Mouse (Mus musculus) heart, postnatal 25 days (tissue): ENCODE results near the gene Gzmm. TPM values are rescaled to one million over a fixed set of nuclear protein-coding genes. Genes with fewer than 3 reads are reported as not detected.
"Not testable (repeated sequence)": the region's sequence is repeated elsewhere in the genome, so short reads cannot be mapped to it uniquely, and the experiment has no call there.

Experiments used
- DNase-seq: peaks from one replicate; pipeline ENCODE4 v3.0.0; 2022; ENCODE audit warnings: low spot score
- intact Hi-C: fragments of 180-260 bp; cut with DNase I; formaldehyde crosslinking; loops from one replicate; pipeline ENCODE4 v1.15.1; 2025
- total RNA-seq, 2 experiments: library from RNA; stranded (reverse); gene quantifications; 2 replicates each; pipeline ENCODE4 v1.2.3; 2021

Gene Gzmm
- total RNA-seq, 2 experiments from 2014 or later: 6.0 to 7.2 TPM

DNA sequence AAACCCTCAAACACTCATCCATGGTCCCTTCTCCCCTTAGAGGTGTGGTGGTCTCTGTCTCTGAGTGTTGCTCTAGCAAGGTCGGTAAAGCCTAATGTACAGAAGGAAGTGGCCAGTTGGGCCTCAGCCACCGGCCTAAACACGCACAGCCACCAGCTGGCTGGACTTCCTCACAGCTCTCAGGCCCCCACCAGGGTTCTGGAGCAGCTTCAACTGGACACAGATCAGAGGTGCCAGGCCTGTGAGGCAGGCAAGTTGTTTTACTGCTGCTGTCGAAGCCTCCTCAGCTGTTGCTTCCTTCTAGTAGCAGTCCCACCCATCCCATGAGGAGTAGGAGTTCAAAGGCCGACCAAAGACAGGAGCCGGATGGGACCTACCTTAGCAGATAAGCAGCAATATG, 9.1 kb downstream of the Gzmm start:
- no peak for DNase-seq
- intact Hi-C loops: no loop called here

GRCm38 (mm10) chr10:79698459-79698858, 9.6 kb downstream of the Gzmm start:
- no peak for DNase-seq
- intact Hi-C loops: no loop called here

DNA sequence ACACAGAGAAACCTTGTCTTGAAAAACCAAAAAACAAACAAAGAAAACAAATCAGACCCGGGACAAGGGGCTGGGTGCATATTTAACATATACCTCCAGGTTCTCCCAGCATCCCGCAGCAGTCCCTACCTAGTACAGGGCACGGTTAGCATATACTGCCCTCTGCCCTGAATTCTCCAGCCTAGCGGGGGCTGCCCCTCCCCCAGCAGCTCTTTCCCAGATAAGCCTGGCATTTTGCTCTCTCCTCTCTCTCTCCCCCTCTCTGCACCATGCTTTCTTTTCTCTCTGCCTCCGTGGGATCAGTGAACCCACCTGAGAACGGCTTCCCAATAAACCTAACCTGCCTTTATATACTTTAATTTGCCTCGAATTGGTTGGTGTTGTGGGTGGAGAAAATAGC, 11.9 kb downstream of the Gzmm start:
- intact Hi-C loops: no loop called here
- no peak for DNase-seq

GRCm38 (mm10) chr10:79701443-79702129, 12.8 kb downstream of the Gzmm start:
- peak; percentile 61 for DNase-seq
- intact Hi-C loops: no loop called here

DNA sequence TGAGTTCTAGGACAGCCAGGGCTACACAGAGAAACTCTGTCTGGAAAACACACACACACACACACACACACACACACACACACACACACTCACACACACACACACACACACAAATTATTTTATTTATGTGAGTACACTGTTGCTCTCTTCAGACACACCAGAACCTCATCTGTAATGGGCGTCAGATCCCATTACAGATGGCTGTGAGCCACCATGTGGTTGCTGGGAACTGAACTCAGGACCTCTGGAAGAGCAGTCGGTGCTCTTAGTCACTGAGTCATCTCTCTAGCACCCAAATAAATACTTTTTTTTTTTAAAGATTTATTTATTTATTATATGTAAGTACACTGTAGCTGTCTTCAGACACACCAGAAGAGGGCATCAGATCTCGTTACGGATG, 14.2 kb downstream of the Gzmm start:
- DNase-seq, intact Hi-C loops: not testable (repeated sequence)

GRCm38 (mm10) chr10:79703541-79703940, 14.7 kb downstream of the Gzmm start:
- intact Hi-C loops: no loop called here
- no peak for DNase-seq

DNA sequence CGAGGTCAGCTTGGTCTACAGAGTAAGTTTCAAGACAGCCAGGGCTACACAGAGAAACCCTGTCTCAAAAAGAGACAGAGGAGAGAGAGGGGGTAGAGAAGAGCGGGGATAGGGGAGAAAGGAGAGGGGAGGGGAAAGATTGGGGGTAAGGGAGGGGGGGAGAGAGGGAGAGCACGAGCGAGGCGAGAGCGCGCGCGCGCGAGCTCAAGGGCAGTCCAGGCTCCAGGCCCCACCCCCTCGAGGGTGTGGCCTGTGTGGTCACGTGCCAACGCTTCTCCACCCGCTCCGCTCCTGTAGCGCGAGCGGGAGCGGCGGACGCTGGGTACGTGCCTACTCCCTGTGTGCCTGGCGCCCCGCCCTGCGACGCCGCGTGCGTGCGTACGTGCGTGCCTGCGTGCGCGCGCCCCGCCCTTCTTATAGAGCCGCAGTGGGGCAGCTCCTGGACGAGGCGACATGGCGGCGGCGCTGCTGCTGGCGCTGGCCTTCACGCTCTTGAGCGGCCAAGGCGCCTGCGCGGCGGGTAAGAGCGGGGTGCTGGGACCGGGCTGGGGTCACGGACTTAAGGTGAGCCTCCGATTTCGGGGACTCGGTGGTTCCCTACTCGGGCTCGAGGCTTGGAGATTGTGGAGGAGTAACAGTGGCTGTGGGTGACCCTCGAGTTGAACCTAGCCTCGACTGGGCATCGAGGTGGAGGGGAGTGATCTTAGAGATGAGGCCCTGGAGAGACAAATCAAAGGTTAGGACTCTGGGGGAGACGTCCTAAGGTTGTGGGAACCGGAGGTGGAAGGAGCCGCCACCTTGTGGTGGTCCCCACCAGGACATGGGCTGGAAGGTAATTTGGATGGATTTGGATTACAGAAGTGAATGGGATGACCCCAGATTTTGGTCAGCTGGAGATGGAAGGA, 15.5 kb downstream of the Gzmm start, which contains the start of gene Bsg:
TSS of gene Bsg (plus strand) at position 427 of the 905 bp plus-strand sequence.
- peak; percentile 98 for DNase-seq
- intact Hi-C loops: no loop called here

- intact Hi-C loops: no loop called here
These were observed 16.1 kb downstream of the Gzmm start for GRCm38 (mm10) chr10:79704970-79705360.

DNA sequence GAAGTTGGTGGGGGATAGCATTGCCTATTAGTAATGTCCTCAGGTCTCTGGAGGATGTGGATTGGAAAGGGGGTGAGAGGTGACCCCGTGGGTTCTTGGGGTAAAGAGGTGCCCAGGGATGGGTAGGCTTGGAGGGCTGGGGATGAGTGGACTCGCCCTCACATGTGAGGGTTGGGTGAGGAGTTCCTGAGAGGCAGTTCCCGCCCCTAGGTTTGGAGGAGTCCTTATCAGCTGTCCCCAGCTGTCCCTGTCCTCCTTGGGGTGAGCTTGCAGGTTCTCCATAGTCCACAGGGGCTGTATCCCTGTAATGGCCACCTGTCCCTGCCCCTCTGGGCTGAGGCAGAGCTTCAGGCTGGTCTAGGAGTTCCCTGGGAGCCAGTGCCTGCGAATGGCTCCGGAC, 17.1 kb downstream of the Gzmm start:
- DNase-seq: no peak
- intact Hi-C loops: loop anchor here (2.0 kb wide), 1 partner anchor 59 kb away; no protein-coding TSS in a partner anchor

More at GRCm38 (mm10) chr10:79704970-79705360, 16.1 kb downstream of the Gzmm start:
- no peak for DNase-seq

DNA sequence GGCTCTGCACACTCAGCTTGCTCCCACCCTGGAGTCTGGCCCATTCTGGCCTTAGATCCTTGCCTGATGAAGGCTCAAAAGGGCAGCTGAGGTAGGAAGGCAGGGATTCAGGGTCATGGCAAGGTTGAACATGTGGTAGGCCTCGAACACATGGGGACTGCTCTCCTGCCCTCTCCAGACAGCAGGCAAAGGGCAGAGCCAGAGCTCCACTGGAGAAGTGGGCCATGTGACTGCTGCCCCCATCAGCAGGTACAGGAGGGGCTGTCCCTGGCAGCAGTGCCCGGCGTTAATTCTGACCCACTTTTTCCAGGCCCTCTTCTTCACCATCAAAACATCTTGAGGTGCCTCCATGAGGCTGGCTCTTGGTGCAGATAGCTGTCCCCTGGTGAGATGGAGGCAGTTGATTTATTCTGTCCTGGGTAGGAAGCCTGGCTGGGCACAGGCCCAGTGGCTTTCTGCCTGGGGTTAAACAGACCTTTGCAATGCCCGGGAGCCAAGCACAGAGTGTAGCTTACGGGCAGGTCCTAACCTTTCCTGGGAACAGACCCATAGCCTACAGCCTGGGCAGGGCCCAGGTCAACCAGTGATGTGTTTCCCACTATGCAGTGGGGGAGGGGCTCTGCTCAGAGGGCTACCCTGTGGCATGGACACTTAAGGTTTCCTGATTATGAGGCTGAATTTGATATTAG, 17.7 kb downstream of the Gzmm start:
- DNase-seq: no peak
- intact Hi-C loops: loop anchor here (2.0 kb wide), 1 partner anchor 58 kb away; no protein-coding TSS in a partner anchor

DNA sequence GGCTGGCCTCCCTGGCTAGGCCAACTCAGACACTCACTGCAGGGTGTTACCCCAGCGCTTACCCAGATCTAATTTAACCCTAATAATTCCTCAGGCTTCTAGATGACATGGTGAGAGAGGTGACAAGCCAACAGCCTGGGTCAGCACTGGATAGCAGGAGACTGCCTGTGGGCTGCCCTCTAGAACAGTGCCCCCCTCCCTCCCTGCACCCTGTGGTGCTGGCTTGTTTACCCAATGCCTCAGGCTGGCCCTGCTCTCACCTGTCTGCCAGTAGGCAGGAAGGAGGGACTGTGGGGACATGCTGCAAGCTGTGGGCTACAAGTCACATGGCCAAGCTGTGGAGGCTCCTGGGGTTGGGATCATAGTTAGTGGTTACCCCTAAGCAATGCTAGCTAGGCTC, 18.3 kb downstream of the Gzmm start:
- DNase-seq: no peak
- intact Hi-C loops: loop anchor here (2.0 kb wide), 1 partner anchor 58 kb away; no protein-coding TSS in a partner anchor

- DNase-seq: no peak
- intact Hi-C loops: loop anchor here (2.0 kb wide), 1 partner anchor 57 kb away; no protein-coding TSS in a partner anchor
These were observed 18.9 kb downstream of the Gzmm start for GRCm38 (mm10) chr10:79707759-79708158.

- DNase-seq: no peak
- intact Hi-C loops: no loop called here
These were observed 19.8 kb downstream of the Gzmm start for GRCm38 (mm10) chr10:79708668-79709067.

- DNase-seq: no peak
- intact Hi-C loops: no loop called here
These were observed 20.5 kb downstream of the Gzmm start for GRCm38 (mm10) chr10:79709307-79709706.

GRCm38 (mm10) chr10:79712029-79712428, 23.2 kb downstream of the Gzmm start:
- intact Hi-C loops: loop anchor here (5.0 kb wide), 1 partner anchor 75 kb away; no protein-coding TSS in a partner anchor
- no peak for DNase-seq

DNA sequence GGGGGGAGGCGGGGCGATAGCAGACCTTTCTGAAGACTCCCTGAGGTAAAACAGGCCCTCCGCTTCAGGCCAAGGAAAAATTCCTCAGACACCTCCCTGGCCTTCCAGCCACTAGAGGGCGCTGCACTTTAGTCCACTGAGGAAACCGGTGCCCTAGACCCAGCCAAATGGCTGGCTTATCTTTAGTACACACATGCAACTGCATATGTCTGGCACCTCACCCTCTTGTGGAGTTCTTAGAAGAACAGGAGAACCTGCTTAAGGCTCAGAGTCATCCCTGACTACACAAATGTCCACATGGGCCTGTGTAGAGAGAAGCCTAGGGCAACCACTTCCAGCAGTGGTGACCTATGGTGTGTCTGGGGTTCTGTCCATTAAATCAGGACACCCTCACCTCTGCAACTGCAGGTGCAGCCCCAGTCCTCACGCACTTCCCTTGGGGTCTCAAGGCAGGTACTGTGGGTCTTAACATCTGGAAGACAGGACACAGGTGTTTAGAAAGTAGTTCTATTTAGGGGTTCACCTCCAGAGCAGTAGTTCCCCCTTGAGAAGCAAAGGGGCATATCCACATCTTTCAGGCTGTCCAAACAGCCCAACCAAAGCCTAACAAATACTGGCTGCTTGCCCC, 23.8 kb downstream of the Gzmm start:
- intact Hi-C loops: loop anchor here (5.0 kb wide), 1 partner anchor 75 kb away; no protein-coding TSS in a partner anchor

GRCm38 (mm10) chr10:79713163-79713562, 24.3 kb downstream of the Gzmm start:
- DNase-seq: no peak
- intact Hi-C loops: loop anchor here (5.0 kb wide), 1 partner anchor 74 kb away; no protein-coding TSS in a partner anchor

More for the DNA sequence above, 23.8 kb downstream of the Gzmm start:
- no peak for DNase-seq

DNA sequence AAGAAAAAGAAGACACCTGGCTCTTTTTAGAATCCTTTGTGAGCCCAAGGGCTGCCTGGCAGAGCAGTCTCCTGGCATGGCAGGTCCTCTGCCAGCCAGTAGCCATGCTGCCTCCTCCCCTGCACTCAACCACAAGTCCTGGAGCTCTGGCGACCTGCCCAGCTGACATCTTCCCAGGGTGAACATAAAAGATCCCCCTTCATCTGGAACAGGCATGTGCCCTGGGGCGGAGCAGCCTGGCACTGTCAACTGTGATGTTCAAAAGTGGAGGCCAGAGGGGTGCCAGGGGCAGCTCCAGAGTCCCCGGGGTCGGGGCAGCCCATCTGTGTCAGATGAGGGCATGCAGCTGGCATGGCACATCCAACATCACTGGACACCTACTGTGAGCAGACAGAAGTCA, 26.2 kb downstream of the Gzmm start:
- intact Hi-C loops: loop anchor here (5.0 kb wide), 1 partner anchor 72 kb away; no protein-coding TSS in a partner anchor

DNA sequence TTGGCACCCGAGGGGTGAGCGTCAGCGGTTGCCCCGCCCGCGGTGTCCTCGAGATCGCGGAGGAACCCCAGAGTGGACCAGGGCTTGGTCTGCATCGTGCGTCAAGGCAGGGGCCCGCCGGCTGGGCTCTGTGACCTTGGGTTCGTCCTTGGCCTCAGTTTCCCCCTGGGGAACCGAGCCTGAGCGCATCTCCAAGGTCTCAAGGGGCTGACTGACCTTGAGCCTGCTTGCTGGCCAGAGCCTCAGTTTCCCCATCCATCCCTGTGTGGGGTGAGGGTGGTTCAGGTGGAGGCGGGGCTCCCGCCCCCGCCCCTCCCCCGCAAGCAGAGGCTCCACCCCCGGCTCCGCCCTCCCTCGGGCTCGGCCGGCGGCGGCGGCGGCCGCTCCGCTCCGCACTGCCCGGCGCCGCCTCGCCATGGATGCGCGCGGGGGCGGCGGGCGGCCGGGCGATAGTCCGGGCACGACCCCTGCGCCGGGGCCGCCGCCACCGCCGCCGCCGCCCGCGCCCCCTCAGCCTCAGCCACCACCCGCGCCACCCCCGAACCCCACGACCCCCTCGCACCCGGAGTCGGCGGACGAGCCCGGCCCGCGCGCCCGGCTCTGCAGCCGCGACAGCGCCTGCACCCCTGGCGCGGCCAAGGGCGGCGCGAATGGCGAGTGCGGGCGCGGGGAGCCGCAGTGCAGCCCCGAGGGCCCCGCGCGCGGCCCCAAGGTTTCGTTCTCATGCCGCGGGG, 27.6 kb downstream of the Gzmm start, which contains the start of gene Hcn2:
TSS of gene Hcn2 (plus strand) at position 381 of the 734 bp plus-strand sequence.
- intact Hi-C loops: no loop called here
- no peak for DNase-seq

More for the DNA sequence above, 26.2 kb downstream of the Gzmm start:
- no peak for DNase-seq
